Mouse (Mus musculus): ENCODE results near the gene Pnrc1. TPM values are rescaled to one million over a fixed set of nuclear protein-coding genes. Genes with fewer than 3 reads are reported as not detected.

Pnrc1 gene
- polyA plus RNA-seq, 1 experiment from 2014 or later: 95.0 TPM

Other genes with a start within 250 kb of the Pnrc1 start
- 0.26 and 0.30 TPM in 2 replicates for gene Gabrr2, start 227.2 kb downstream of the Pnrc1 start, polyA plus RNA-seq (2014; fragmentation: Nextera tagmentation; extraction: Ambion mirVana)
- gene Gabrr1, start 157.6 kb downstream of the Pnrc1 start, polyA plus RNA-seq (2014; fragmentation: Nextera tagmentation; extraction: Ambion mirVana): 0.14 TPM in 1 of 2 replicates, not detected in the other
- gene Pm20d2, start 100.4 kb downstream of the Pnrc1 start, polyA plus RNA-seq (2014; fragmentation: Nextera tagmentation; extraction: Ambion mirVana): 0.80 and 1.4 TPM in 2 replicates
- 8.5 and 9.2 TPM in 2 replicates for gene Srsf12, start 81.2 kb downstream of the Pnrc1 start, polyA plus RNA-seq (2014; fragmentation: Nextera tagmentation; extraction: Ambion mirVana)
- 36.6 and 45.6 TPM in 2 replicates for gene Rngtt, start 20.1 kb upstream of the Pnrc1 start, polyA plus RNA-seq (2014; fragmentation: Nextera tagmentation; extraction: Ambion mirVana)

All from midbrain, embryonic 11.5 days (tissue).